8 mouse cellular contexts compared by ENCODE assay signal in the genomic region with DNA sequence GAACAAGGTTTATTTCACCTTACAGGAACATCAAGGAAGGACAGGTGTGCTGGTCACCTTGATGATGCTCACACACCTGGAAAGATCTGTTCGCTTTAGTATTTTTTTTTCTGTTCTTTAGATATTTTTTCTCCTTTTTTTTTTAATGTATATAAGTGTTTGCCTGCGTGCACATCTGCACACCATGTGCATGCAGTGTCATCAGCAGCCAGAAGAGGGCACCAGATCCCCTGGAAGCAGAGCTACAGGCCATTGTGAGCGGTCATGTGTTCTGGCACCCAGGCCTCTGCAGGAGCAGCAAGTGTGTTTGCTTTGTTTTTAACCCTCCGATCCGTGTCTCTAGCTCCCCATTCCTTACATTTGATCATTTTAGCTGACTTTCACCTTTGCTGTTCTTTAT. TPM values are rescaled to one million over a fixed set of nuclear protein-coding genes. Genes with fewer than 3 reads are reported as not detected.
A peak's percentile ranks its signal among the peaks of the same experiment; 100 is the strongest.
DNase-seq lines count a peak whose midpoint lies in the region; ATAC-seq and TF ChIP-seq lines count a peak whose summit lies in the region.
"Had no signal": no experiment of that assay in that cellular context is flagged by ENCODE, and none has a peak within 500 bp of the region (broad histone marks: within the 10 kb centered on the region; RNA-seq: fewer than 3 reads in every experiment).

No protein-coding gene starts in this region.

- H3K4me2 ChIP-seq in kidney, embryonic 15.5 days, result no peak overlapping the region

- no peak overlapping the region for H3K9ac ChIP-seq in kidney, embryonic 15.5 days
- no peak overlapping the region for H3K9ac ChIP-seq in MEL (ENCODE audit: control insufficient read depth, low read depth, low read length, poor library complexity, severe bottlenecking)

- H3K27ac ChIP-seq in kidney, embryonic 15.5 days, result no peak overlapping the region
- no peak overlapping the region for H3K27ac ChIP-seq in MEL (ENCODE audit: control insufficient read depth, low read depth, low read length)

- no peak for TF ChIP-seq EP300 in MEL (IDR thresholded peaks at IDR 0.05; ENCODE audit: low read depth in 1 of 2, low read length in 2 of 2)

- WGBS in kidney, embryonic 15.5 days, result 67% methylated on average over 5 of the region's 5 CpGs

- no peaks in the 10 kb centered on the region for H3K27me3 ChIP-seq in kidney, embryonic 15.5 days
- no peaks in the 10 kb centered on the region for H3K27me3 ChIP-seq in MEL (ENCODE audit: control insufficient read depth in 1 of 2, insufficient read depth in 2 of 2, low read length in 2 of 2)

- peaks cover 11% of the 10 kb centered on the region for H3K79me2 ChIP-seq in MEL (ENCODE audit: control insufficient read depth, insufficient read depth, low read length, poor library complexity)

- peak; percentile 83 to 91 (median 84) for TF ChIP-seq CTCF in MEL (IDR thresholded peaks at IDR 0.05 in 2 of 3, conservative IDR thresholded peaks at IDR 0.05 in 1 of 3; ENCODE audit: control insufficient read depth in 1 of 3, insufficient read depth in 1 of 3, low read depth in 2 of 3, low read length in 3 of 3, poor library complexity in 1 of 3, severe bottlenecking in 1 of 3)

- no peak overlapping the region for H3K4me3 ChIP-seq in kidney, embryonic 15.5 days (replicated peaks)
- no peak overlapping the region for H3K4me3 ChIP-seq in MEL (ENCODE audit: control insufficient read depth in 1 of 2, insufficient read depth in 1 of 2, low read depth in 2 of 2, low read length in 2 of 2)

- no peak for ATAC-seq in kidney, embryonic 15.5 days (replicated peaks; ENCODE audit: low FRiP score)
- peak; percentile 36; the same call in 1 of the 2 replicates for ATAC-seq in granulocyte monocyte progenitor cell, adult 5-6 weeks (replicated peaks; ENCODE audit: poor library complexity, severe bottlenecking)

- peak; percentile 66 for DNase-seq in kidney, adult 18-20 months
- peak; percentile 91 for DNase-seq in MEL (ENCODE audit: low read depth, low spot score)
- peak; percentile 53 for DNase-seq in c-Kit-negative CD71-positive TER-119-positive erythroid progenitor cells, embryonic 14.5 days (ENCODE audit: low read depth, low spot score)
- peak; percentile 46 to 56 for DNase-seq in lung, adult 18-20 months
- peak; percentile 37 to 67 for DNase-seq in spleen, postnatal 14 days (ENCODE audit: low spot score in 2 of 2)

- H3K9me3 ChIP-seq in kidney, embryonic 15.5 days (replicated peaks), result no peaks in the 10 kb centered on the region
- no peaks in the 10 kb centered on the region for H3K9me3 ChIP-seq in MEL (replicated peaks; ENCODE audit: insufficient read depth, low read length)

- peak; percentile 48 for TF ChIP-seq RAD21 in MEL (IDR thresholded peaks at IDR 0.05; ENCODE audit: low read depth, low read length)

- peaks cover 25% of the 10 kb centered on the region for H3K4me1 ChIP-seq in kidney, embryonic 15.5 days
- H3K4me1 ChIP-seq in MEL (ENCODE audit: control insufficient read depth in 1 of 2, insufficient read depth in 2 of 2, low read length in 2 of 2), result peaks cover 3 to 11% of the 10 kb centered on the region in 2 experiments; a peak in 3 of 4 replicates

- peaks cover 17% of the 10 kb centered on the region for H3K36me3 ChIP-seq in kidney, embryonic 15.5 days
- peaks cover 0 to 8% of the 10 kb centered on the region in 2 experiments; a peak in 2 of 4 replicates for H3K36me3 ChIP-seq in MEL (ENCODE audit: control insufficient read depth in 1 of 2, insufficient read depth in 2 of 2, low read length in 2 of 2)

- no peak for TF ChIP-seq POLR2A in MEL (IDR thresholded peaks at IDR 0.05; ENCODE audit: control insufficient read depth in 1 of 2, insufficient read depth in 1 of 2, low read depth in 1 of 2, low read length in 2 of 2, poor library complexity in 1 of 2)

TF ChIP-seq in MEL, 35 proteins besides CTCF, POLR2A, EP300 and RAD21 (continues in another document):
- TF ChIP-seq GABPA (IDR thresholded peaks at IDR 0.05; ENCODE audit: low read depth, low read length) (no peak), MXI1 (IDR thresholded peaks at IDR 0.05; ENCODE audit: low read depth, low read length) (no peak), POLR2AphosphoS5 (IDR thresholded peaks at IDR 0.05; ENCODE audit: borderline replicate concordance, low read depth, low read length) (no peak), MEF2A (IDR thresholded peaks at IDR 0.05; ENCODE audit: extremely low read depth, insufficient replicate concordance, low read depth, low read length, poor library complexity, severe bottlenecking) (no peak), MYC (IDR thresholded peaks at IDR 0.05; ENCODE audit: low read depth, low read length) (peak; percentile 93), CHD1 (IDR thresholded peaks at IDR 0.05; ENCODE audit: low read depth, low read length) (no peak), ZNF384 (IDR thresholded peaks at IDR 0.05; ENCODE audit: low read depth, low read length) (peak; percentile 71), MYB (IDR thresholded peaks at IDR 0.05; ENCODE audit: low read depth, low read length) (no peak), RCOR1 (IDR thresholded peaks at IDR 0.05; ENCODE audit: low read depth, low read length) (no peak), TAL1 (IDR thresholded peaks at IDR 0.05; ENCODE audit: low read length) (no peak), TBP (IDR thresholded peaks at IDR 0.05; ENCODE audit: low read depth, low read length) (peak; percentile 66), UBTF (IDR thresholded peaks at IDR 0.05; ENCODE audit: borderline replicate concordance, insufficient read depth, low read depth, low read length) (no peak), MAZ (IDR thresholded peaks at IDR 0.05; ENCODE audit: low read depth, low read length) (no peak), USF1 (IDR thresholded peaks at IDR 0.05; ENCODE audit: low read depth, low read length) (peak; percentile 82), CHD2 (IDR thresholded peaks at IDR 0.05; ENCODE audit: low read length) (no peak), NELFE (IDR thresholded peaks at IDR 0.05; ENCODE audit: low read depth, low read length) (no peak), E2F4 (IDR thresholded peaks at IDR 0.05; ENCODE audit: borderline replicate concordance, low read depth, low read length) (no peak), BHLHE40 (IDR thresholded peaks at IDR 0.05; ENCODE audit: borderline replicate concordance, low read depth, low read length) (no peak), NRF1 (IDR thresholded peaks at IDR 0.05; ENCODE audit: insufficient read depth, low read depth, low read length, poor library complexity, severe bottlenecking) (no peak), USF2 (IDR thresholded peaks at IDR 0.05; ENCODE audit: borderline replicate concordance in 1 of 2, insufficient read depth in 1 of 2, low read depth in 1 of 2, low read length in 2 of 2) (no peak), HCFC1 (IDR thresholded peaks at IDR 0.05; ENCODE audit: low read depth, low read length) (no peak), POLR2AphosphoS2 (IDR thresholded peaks at IDR 0.05; ENCODE audit: low read length) (no peak), MAX (IDR thresholded peaks at IDR 0.05; ENCODE audit: low read length) (peak; percentile 60; the same call in 1 of the 2 replicates), ZKSCAN1 (IDR thresholded peaks at IDR 0.05; ENCODE audit: low read depth, low read length) (no peak), JUND (IDR thresholded peaks at IDR 0.05; ENCODE audit: low read depth, low read length) (no peak), ELF1 (IDR thresholded peaks at IDR 0.05; ENCODE audit: low read depth, low read length) (no peak), ZC3H11A (IDR thresholded peaks at IDR 0.05; ENCODE audit: low read depth, low read length) (no peak), GATA1 (IDR thresholded peaks at IDR 0.05; ENCODE audit: low read depth, low read length) (no peak), ZMIZ1 (IDR thresholded peaks at IDR 0.05; ENCODE audit: low read depth, low read length) (no peak), SIN3A (IDR thresholded peaks at IDR 0.05; ENCODE audit: low read length) (no peak), TCF12 (IDR thresholded peaks at IDR 0.05; ENCODE audit: low read depth, low read length) (no peak), KAT2A (conservative IDR thresholded peaks at IDR 0.05; ENCODE audit: low read depth, low read length) (no peak), ETS1 (IDR thresholded peaks at IDR 0.05; ENCODE audit: low read depth, low read length) (no peak), MAFK (IDR thresholded peaks at IDR 0.05; ENCODE audit: borderline replicate concordance, low read depth, low read length) (no peak)

RNA-seq across cellular contexts. Expression of a gene that starts 1.8 kb away (rescaled TPM):
- polyA plus RNA-seq in kidney, embryonic 15.5 days (2015; fragmentation: Nextera tagmentation; extraction: Ambion mirVana), result 133 and 141 TPM in 2 replicates
- 285 and 366 TPM in 2 replicates for total RNA-seq in MEL (2012; rRNA removed)
- polyA plus RNA-seq in MEL (2012; ENCODE audit: insufficient read depth in 1 of 2, insufficient read length in 2 of 2, low read depth in 1 of 2, low replicate concordance in 2 of 2, missing spikeins in 1 of 2), result 100 to 1,000 TPM in 1 of 2 experiments, not detected in 1; 261 TPM
- total RNA-seq in granulocyte monocyte progenitor cell, adult 5-6 weeks (2014; fragmentation: Nextera tagmentation), result 84.1 and 88.5 TPM in 2 replicates
- 55.8 and 95.4 TPM in 2 replicates for total RNA-seq in granulocyte monocyte progenitor cell, adult 5-6 weeks (2017)

RNA-seq across cellular contexts. Expression of a gene that starts 18.2 kb away (rescaled TPM):
- polyA plus RNA-seq in kidney, embryonic 15.5 days (2015; fragmentation: Nextera tagmentation; extraction: Ambion mirVana), result 39.0 and 52.1 TPM in 2 replicates
- not detected in 2 replicates for total RNA-seq in MEL (2012; rRNA removed)
- polyA plus RNA-seq in MEL (2012; ENCODE audit: insufficient read depth in 1 of 2, insufficient read length in 2 of 2, low read depth in 1 of 2, low replicate concordance in 2 of 2, missing spikeins in 1 of 2), result under 1 TPM in 1 of 2 experiments, not detected in 1; 0.10 TPM
- total RNA-seq in granulocyte monocyte progenitor cell, adult 5-6 weeks (2014; fragmentation: Nextera tagmentation), result not detected in 2 replicates
- not detected in 2 replicates for total RNA-seq in granulocyte monocyte progenitor cell, adult 5-6 weeks (2017)

RNA-seq across cellular contexts. Expression of a gene that starts 18.7 kb away (rescaled TPM):
- polyA plus RNA-seq in kidney, embryonic 15.5 days (2015; fragmentation: Nextera tagmentation; extraction: Ambion mirVana), result 3.9 and 5.8 TPM in 2 replicates
- total RNA-seq in MEL (2012; rRNA removed), result not detected in 2 replicates
- not detected for polyA plus RNA-seq in MEL (2012; ENCODE audit: insufficient read depth in 1 of 2, insufficient read length in 2 of 2, low read depth in 1 of 2, low replicate concordance in 2 of 2, missing spikeins in 1 of 2)
- not detected in 2 replicates for total RNA-seq in granulocyte monocyte progenitor cell, adult 5-6 weeks (2014; fragmentation: Nextera tagmentation)
- not detected in 2 replicates for total RNA-seq in granulocyte monocyte progenitor cell, adult 5-6 weeks (2017)
- polyA plus RNA-seq: neural tube, embryonic 14.5 days had no signal

RNA-seq across cellular contexts. Expression of a gene that starts 42.1 kb away (rescaled TPM):
- polyA plus RNA-seq in kidney, embryonic 15.5 days (2015; fragmentation: Nextera tagmentation; extraction: Ambion mirVana), result 9.2 and 9.9 TPM in 2 replicates
- 5.4 TPM in 2 replicates for total RNA-seq in MEL (2012; rRNA removed)
- 10 to 100 TPM in 1 of 2 experiments, not detected in 1; 18.3 TPM for polyA plus RNA-seq in MEL (2012; ENCODE audit: insufficient read depth in 1 of 2, insufficient read length in 2 of 2, low read depth in 1 of 2, low replicate concordance in 2 of 2, missing spikeins in 1 of 2)
- 0.73 and 2.3 TPM in 2 replicates for total RNA-seq in granulocyte monocyte progenitor cell, adult 5-6 weeks (2014; fragmentation: Nextera tagmentation)
- total RNA-seq in granulocyte monocyte progenitor cell, adult 5-6 weeks (2017), result 0.26 TPM in 1 of 2 replicates, not detected in the other
